Mouse (Mus musculus) testis, adult 2 months (tissue): ENCODE measurements around the gene Tcf7l1.

ENCODE experiments used
- CTCF ChIP-seq: fragments of 200-500 bp; IDR thresholded peaks from 2 replicates; pipeline ENCODE4 v1.5.1; 2012; ENCODE audit warnings: low read depth, mild to moderate bottlenecking, inconsistent platforms, low read length, moderate library complexity; ENCODE audit not compliant: control insufficient read depth, insufficient read depth, insufficient replicate concordance
- POLR2A ChIP-seq: fragments of 200-500 bp; IDR thresholded peaks from 2 replicates; pipeline ENCODE4 v1.6.1; 2012; ENCODE audit warnings: low read depth, mild to moderate bottlenecking, inconsistent platforms, low read length, moderate library complexity; ENCODE audit not compliant: control insufficient read depth

DNA sequence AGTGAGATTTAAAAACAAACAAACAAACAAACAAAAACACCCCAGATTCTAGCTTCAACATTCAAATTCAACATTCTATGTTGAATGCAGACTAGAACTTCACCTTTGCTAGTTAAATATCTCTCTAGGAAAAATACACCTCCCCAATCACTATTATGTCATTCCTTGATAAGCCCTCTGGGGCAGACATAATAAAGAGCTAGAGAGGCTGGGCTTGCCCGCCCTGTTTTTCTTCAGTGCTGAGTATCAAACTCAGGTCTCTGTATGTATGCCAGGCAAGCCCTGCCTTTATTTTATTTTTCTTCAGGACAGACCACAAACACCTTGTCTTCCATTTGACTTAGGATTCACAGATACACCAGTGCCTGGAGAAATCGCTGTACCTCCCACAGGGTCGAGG lies 14.8 kb downstream of the Tcf7l1 start:
- TF ChIP-seq CTCF (no peak), POLR2A (no peak)
